Mouse (Mus musculus) myocyte (in vitro differentiated cells): ENCODE results near the gene Ddah1. TPM values are rescaled to one million over a fixed set of nuclear protein-coding genes. Genes with fewer than 3 reads are reported as not detected.

Experiments
- H3K27me3 ChIP-seq: one replicate; pipeline ENCODE4 v1.6.1; 2011; ENCODE audit not compliant: control insufficient read depth, insufficient read depth, insufficient read length
- H3K36me3 ChIP-seq: one replicate; pipeline ENCODE4 v1.6.1; 2011; ENCODE audit not compliant: control insufficient read depth, insufficient read depth
- H3K4me2 ChIP-seq: one replicate; pipeline ENCODE4 v1.6.1; 2011; ENCODE audit warnings: low read depth, control low read depth
- H3K4me3 ChIP-seq: one replicate; pipeline ENCODE4 v1.5.1; 2011; ENCODE audit warnings: mild to moderate bottlenecking, control low read depth, moderate library complexity
- H3K79me2 ChIP-seq: one replicate; pipeline ENCODE4 v1.6.1; 2011; ENCODE audit not compliant: control insufficient read depth, insufficient read depth
- H3ac ChIP-seq: one replicate; pipeline ENCODE4 v1.6.1; 2011; ENCODE audit not compliant: control insufficient read depth, insufficient read length
- CEBPB ChIP-seq: IDR thresholded peaks from 2 replicates; pipeline ENCODE4 v1.6.1; 2011; ENCODE audit warnings: mild to moderate bottlenecking, moderate library complexity; ENCODE audit not compliant: poor library complexity, insufficient read depth, severe bottlenecking
- E2F4 ChIP-seq: IDR thresholded peaks from one replicate; pipeline ENCODE4 v1.6.1; 2011; ENCODE audit warnings: mild to moderate bottlenecking, control low read depth, moderate library complexity; ENCODE audit not compliant: insufficient read depth
- MAX ChIP-seq: IDR thresholded peaks from one replicate; pipeline ENCODE4 v1.6.1; 2011; ENCODE audit warnings: low read depth, mild to moderate bottlenecking, control low read depth
- MYOD1 ChIP-seq, 3 experiments: IDR thresholded peaks; one replicate each; pipeline ENCODE4 v1.6.1; 2011; ENCODE audit warnings: control low read depth in 2 of 3, low read depth in 2 of 3, mild to moderate bottlenecking in 2 of 3, moderate library complexity in 1 of 3; ENCODE audit not compliant: insufficient read length in 2 of 3, control insufficient read depth in 1 of 3
- MYOG ChIP-seq, 3 experiments: IDR thresholded peaks; one replicate each; pipeline ENCODE4 v1.6.1; 2011; ENCODE audit warnings: control low read depth in 2 of 3, low read depth in 2 of 3, mild to moderate bottlenecking in 2 of 3; ENCODE audit not compliant: insufficient read length in 2 of 3, control insufficient read depth in 1 of 3, insufficient read depth in 1 of 3
- POLR2A ChIP-seq: IDR thresholded peaks from one replicate; pipeline ENCODE4 v1.6.1; 2011; ENCODE audit warnings: low read depth, mild to moderate bottlenecking, control low read depth, moderate library complexity; ENCODE audit not compliant: insufficient read length
- POLR2AphosphoS2 ChIP-seq: IDR thresholded peaks from one replicate; pipeline ENCODE4 v1.6.1; 2011; ENCODE audit warnings: low read depth, control low read depth; ENCODE audit not compliant: insufficient read length
- REST ChIP-seq: IDR thresholded peaks from one replicate; pipeline ENCODE4 v1.6.1; 2011; ENCODE audit warnings: mild to moderate bottlenecking, control low read depth, moderate library complexity; ENCODE audit not compliant: insufficient read depth, insufficient read length
- SRF ChIP-seq: IDR thresholded peaks from one replicate; pipeline ENCODE4 v1.6.1; 2011; ENCODE audit warnings: low read depth; ENCODE audit not compliant: control insufficient read depth, insufficient read length
- TCF12 ChIP-seq: IDR thresholded peaks from one replicate; pipeline ENCODE4 v1.6.1; 2011; ENCODE audit warnings: mild to moderate bottlenecking, control low read depth; ENCODE audit not compliant: poor library complexity, insufficient read depth, severe bottlenecking
- TCF3 ChIP-seq: IDR thresholded peaks from one replicate; pipeline ENCODE4 v1.6.1; 2011; ENCODE audit warnings: low read depth, control low read depth; ENCODE audit not compliant: insufficient read length
- USF1 ChIP-seq: IDR thresholded peaks from one replicate; pipeline ENCODE4 v1.6.1; 2011; ENCODE audit warnings: low read depth, mild to moderate bottlenecking, control low read depth, moderate library complexity
- polyA plus RNA-seq: library from polyadenylated mRNA; unstranded; fragments of >200 nt; fragmentation: generic; extraction: Trizol; gene quantifications from one replicate; pipeline ENCODE4 v1.2.1, GENCODE M21; 2012; ENCODE audit warnings: missing spikeins

Gene Ddah1
- polyA plus RNA-seq = 7.4 TPM

DNA sequence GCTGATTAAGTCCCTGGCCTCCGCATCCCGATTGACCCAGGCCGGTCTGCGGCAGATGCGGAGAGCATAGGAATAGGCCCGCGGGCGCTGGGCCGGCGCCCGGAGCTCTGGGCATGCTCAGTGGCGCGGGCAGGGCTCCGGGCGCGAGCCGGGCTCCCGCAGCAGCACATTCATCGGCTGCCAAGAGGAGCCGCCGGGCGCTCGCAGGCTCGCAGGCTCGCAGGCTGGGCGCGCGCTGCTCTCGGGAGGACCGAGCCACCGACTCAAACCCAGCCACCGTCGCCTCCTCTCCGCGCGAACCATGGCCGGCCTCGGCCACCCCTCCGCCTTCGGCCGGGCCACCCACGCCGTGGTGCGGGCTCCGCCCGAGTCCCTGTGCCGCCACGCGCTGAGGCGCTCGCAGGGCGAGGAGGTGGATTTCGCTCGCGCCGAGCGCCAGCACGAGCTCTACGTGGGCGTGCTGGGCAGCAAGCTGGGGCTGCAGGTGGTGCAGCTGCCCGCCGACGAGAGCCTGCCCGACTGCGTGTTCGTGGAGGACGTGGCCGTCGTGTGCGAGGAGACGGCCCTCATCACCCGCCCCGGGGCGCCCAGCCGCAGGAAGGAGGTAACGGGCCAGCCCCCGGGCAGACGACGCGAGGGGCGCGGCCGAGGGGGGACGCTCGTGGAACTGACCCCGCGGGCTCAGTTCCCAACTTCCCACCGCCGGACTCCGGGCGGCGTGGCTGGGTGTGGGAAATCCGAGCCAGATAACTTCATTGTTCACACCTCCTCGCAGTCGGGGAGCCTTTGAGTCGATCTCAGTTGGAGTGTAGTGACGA is at the start of gene Ddah1:
Gene Ddah1, plus strand, starts transcription at position 115 of the 818 bp plus-strand sequence.
- Histone ChIP-seq H3K4me2 (peak within 1 kb of the TSS; percentile 92), H3K27me3 (no peaks in the 10 kb centered on the region), H3ac (peak within 1 kb of the TSS; percentile 53), H3K4me3 (peak within 1 kb of the TSS; percentile 22), H3K79me2 (no peaks in the 10 kb centered on the region), H3K36me3 (no peaks in the 10 kb centered on the region)
- TF ChIP-seq POLR2AphosphoS2 = no peak
- TF ChIP-seq REST = no peak
- TF ChIP-seq CEBPB = no peak
- TF ChIP-seq MYOD1 (IDR thresholded peaks at IDR 0.05; ENCODE audit: control insufficient read depth in 1 of 3, insufficient read length in 2 of 3, low read depth in 2 of 3) = peak in 2 of 3 experiments; percentile 59 to 86
- peak; percentile 1 for TF ChIP-seq TCF3
- TF ChIP-seq POLR2A = peak; percentile 24
- peak in 2 of 3 experiments; percentile 74 to 77 for TF ChIP-seq MYOG (IDR thresholded peaks at IDR 0.05; ENCODE audit: control insufficient read depth in 1 of 3, insufficient read depth in 1 of 3, insufficient read length in 2 of 3, low read depth in 2 of 3)

DNA sequence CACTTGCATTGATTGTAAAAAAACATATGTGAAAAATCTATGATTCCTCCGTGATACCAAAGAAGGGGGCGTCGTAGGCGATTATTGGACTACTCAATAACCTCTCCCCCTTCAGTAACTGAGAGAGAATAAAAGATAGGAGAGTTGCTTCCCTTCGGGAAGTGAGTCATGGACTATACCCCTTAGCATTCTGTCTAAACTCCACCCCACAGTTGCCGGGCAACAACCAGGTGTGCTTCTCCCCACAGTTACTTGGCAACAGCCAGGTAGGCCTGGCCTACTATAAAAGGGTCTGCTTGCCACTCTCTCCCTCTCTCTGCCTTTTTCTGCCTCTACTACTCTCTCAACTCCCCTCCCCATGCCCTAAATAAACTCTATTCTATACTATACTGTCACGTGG is 42.6 kb upstream of the Ddah1 start:
- TF ChIP-seq E2F4 (no peak), USF1 (no peak), REST (no peak), SRF (no peak), CEBPB (no peak), TCF12 (no peak), MAX (no peak), POLR2AphosphoS2 (no peak), MYOD1 (IDR thresholded peaks at IDR 0.05; ENCODE audit: control insufficient read depth in 1 of 3, insufficient read length in 2 of 3, low read depth in 2 of 3) (no peak), TCF3 (no peak)
- H3ac ChIP-seq = no peak overlapping the region
- no peaks in the 10 kb centered on the region for H3K27me3 ChIP-seq
- no peaks in the 10 kb centered on the region for H3K79me2 ChIP-seq
- no peak overlapping the region for H3K4me2 ChIP-seq
- H3K36me3 ChIP-seq = no peaks in the 10 kb centered on the region
- H3K4me3 ChIP-seq = no peak overlapping the region

DNA sequence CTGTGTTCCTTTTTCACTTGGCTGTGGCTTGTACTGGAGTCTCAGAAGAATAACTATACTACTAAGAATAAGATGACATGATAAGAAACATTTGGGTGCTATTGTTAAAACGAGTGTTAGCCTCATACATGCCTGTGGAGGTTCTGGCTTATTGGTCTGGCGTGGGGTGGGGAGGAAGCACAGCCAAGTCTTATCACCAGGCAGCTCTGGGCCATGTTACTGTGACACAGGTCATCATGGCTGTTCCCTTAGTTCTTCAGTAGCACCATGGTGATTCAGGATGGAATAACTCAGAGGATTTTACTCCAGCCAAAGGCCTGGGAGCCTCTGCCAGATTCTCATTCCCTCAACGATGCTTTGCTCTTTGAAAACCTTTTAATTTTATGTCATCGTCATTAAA is 38.8 kb upstream of the Ddah1 start:
- H3K79me2 ChIP-seq = no peaks in the 10 kb centered on the region
- H3ac ChIP-seq = no peak overlapping the region
- H3K27me3 ChIP-seq = no peaks in the 10 kb centered on the region
- no peak overlapping the region for H3K4me2 ChIP-seq
- no peaks in the 10 kb centered on the region for H3K36me3 ChIP-seq
- TF ChIP-seq TCF12 (no peak), REST (no peak), POLR2AphosphoS2 (no peak)
- no peak overlapping the region for H3K4me3 ChIP-seq

DNA sequence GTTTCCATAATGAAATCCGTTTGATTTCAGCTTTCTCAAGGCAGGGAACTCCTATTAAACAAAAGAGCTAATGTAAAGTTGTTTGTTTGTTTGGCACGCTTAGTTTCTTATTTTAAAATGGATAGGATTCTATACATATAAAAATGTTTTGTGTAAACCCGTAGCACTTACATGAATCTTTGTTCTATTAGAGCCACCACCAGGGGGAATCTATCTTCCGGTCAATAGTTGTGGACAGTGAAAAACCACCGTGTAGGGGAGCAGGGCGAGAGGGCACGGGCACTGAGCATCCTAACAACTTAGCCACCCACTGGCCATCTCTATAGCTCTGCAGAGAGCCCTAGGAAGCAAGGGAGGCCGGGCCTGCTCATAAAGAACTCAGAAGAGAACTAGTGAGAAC is 33.4 kb upstream of the Ddah1 start:
- Histone ChIP-seq H3K27me3 (no peaks in the 10 kb centered on the region), H3K79me2 (no peaks in the 10 kb centered on the region), H3K36me3 (no peaks in the 10 kb centered on the region), H3K4me2 (no peak overlapping the region), H3K4me3 (no peak overlapping the region), H3ac (no peak overlapping the region)
- TF ChIP-seq MYOD1 (IDR thresholded peaks at IDR 0.05; ENCODE audit: control insufficient read depth in 1 of 3, insufficient read length in 2 of 3, low read depth in 2 of 3) (no peak), USF1 (no peak), MYOG (IDR thresholded peaks at IDR 0.05; ENCODE audit: control insufficient read depth in 1 of 3, insufficient read depth in 1 of 3, insufficient read length in 2 of 3, low read depth in 2 of 3) (no peak), TCF3 (no peak), REST (no peak), TCF12 (no peak), MAX (no peak), E2F4 (no peak), POLR2A (no peak)

DNA sequence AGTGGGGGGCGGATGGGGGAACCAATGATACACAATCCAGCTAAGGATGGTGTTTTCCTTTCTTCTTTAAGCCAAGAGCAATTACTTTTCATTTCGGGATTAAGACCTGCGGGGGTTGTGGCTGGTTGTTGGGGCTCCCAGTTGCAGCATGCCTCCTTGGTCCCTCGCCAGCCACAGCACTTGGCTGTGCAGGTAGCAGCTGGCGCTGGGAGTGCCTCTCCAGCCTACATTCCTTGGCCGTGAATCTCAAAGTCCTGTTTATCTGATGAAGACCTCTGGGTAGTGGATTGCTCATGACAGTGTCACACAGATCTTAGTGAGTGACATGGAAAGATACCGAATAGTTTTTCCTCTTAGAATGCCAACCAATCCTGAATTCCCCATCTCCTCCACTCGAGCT is 30.1 kb upstream of the Ddah1 start:
- Histone ChIP-seq H3K4me2 (peak overlapping the region; percentile 37), H3K4me3 (no peak overlapping the region), H3K36me3 (no peaks in the 10 kb centered on the region), H3K79me2 (no peaks in the 10 kb centered on the region), H3K27me3 (no peaks in the 10 kb centered on the region), H3ac (no peak overlapping the region)
- TF ChIP-seq MYOD1 (IDR thresholded peaks at IDR 0.05; ENCODE audit: control insufficient read depth in 1 of 3, insufficient read length in 2 of 3, low read depth in 2 of 3) (peak in 2 of 3 experiments; percentile 90 to 97), E2F4 (no peak), TCF12 (peak; percentile 23), TCF3 (peak; percentile 82), MYOG (IDR thresholded peaks at IDR 0.05; ENCODE audit: control insufficient read depth in 1 of 3, insufficient read depth in 1 of 3, insufficient read length in 2 of 3, low read depth in 2 of 3) (peak; percentile 76 to 96 (median 90))
